Mouse (Mus musculus): ENCODE data around the gene Cbwd1. TPM values are rescaled to one million over a fixed set of nuclear protein-coding genes. Genes with fewer than 3 reads are reported as not detected.

The Cbwd1 gene
- polyA plus RNA-seq, 1 experiment from 2014 or later, result 16.5 TPM

- no peak overlapping the region for H3K4me3 ChIP-seq (ENCODE audit: control insufficient read depth in 1 of 2, insufficient read depth in 1 of 2, low read depth in 1 of 2, low read length in 2 of 2)
- H3K4me2 ChIP-seq (ENCODE audit: low read length), result no peak overlapping the region
- H3K9me3 ChIP-seq (ENCODE audit: control insufficient read depth, low read length), result no peaks in the 10 kb centered on the region
- no peak for ATAC-seq (ENCODE audit: insufficient number of reproducible peaks, insufficient read depth, low FRiP score, low read depth)
- H3K4me1 ChIP-seq (ENCODE audit: control insufficient read depth in 2 of 2, insufficient read depth in 2 of 2, low read length in 2 of 2), result peaks cover 4 to 6% of the 10 kb centered on the region in 2 experiments; a peak in 2 of 4 replicates
- no peak overlapping the region for H3K9ac ChIP-seq (ENCODE audit: low read length)
- H3K36me3 ChIP-seq (ENCODE audit: control insufficient read depth, insufficient read depth, low read length), result no peaks in the 10 kb centered on the region
- H3K27ac ChIP-seq (replicated peaks in 1 of 2; ENCODE audit: control insufficient read depth in 1 of 2, insufficient read depth in 1 of 2, low read depth in 2 of 2, low read length in 2 of 2), result no peak overlapping the region
- WGBS, result 66% methylated on average over 4 of the region's 4 CpGs
- H3K27me3 ChIP-seq (ENCODE audit: control insufficient read depth, insufficient read depth, low read length), result no peaks in the 10 kb centered on the region
Measured at GRCm38 (mm10) chr19:24987355-24987754, 25.9 kb upstream of the Cbwd1 start.

GRCm38 (mm10) chr19:24985045-24985444 lies 23.6 kb upstream of the Cbwd1 start:
- 81% methylated on average over 2 of the region's 2 CpGs for WGBS
- H3K36me3 ChIP-seq (ENCODE audit: control insufficient read depth, insufficient read depth, low read length), result no peaks in the 10 kb centered on the region
- H3K27me3 ChIP-seq (ENCODE audit: control insufficient read depth, insufficient read depth, low read length), result no peaks in the 10 kb centered on the region
- H3K27ac ChIP-seq (replicated peaks in 1 of 2; ENCODE audit: control insufficient read depth in 1 of 2, insufficient read depth in 1 of 2, low read depth in 2 of 2, low read length in 2 of 2), result no peak overlapping the region
- no peaks in the 10 kb centered on the region for H3K9me3 ChIP-seq (ENCODE audit: control insufficient read depth, low read length)
- no peak overlapping the region for H3K4me2 ChIP-seq (ENCODE audit: low read length)
- H3K9ac ChIP-seq (ENCODE audit: low read length), result no peak overlapping the region
- peaks cover 4 to 6% of the 10 kb centered on the region in 2 experiments; a peak in 2 of 4 replicates for H3K4me1 ChIP-seq (ENCODE audit: control insufficient read depth in 2 of 2, insufficient read depth in 2 of 2, low read length in 2 of 2)
- no peak overlapping the region for H3K4me3 ChIP-seq (ENCODE audit: control insufficient read depth in 1 of 2, insufficient read depth in 1 of 2, low read depth in 1 of 2, low read length in 2 of 2)
- ATAC-seq (ENCODE audit: insufficient number of reproducible peaks, insufficient read depth, low FRiP score, low read depth), result no peak

GRCm38 (mm10) chr19:24983857-24984498 lies 22.6 kb upstream of the Cbwd1 start:
- Histone ChIP-seq H3K4me3 (ENCODE audit: control insufficient read depth in 1 of 2, insufficient read depth in 1 of 2, low read depth in 1 of 2, low read length in 2 of 2) (no peak overlapping the region), H3K36me3 (ENCODE audit: control insufficient read depth, insufficient read depth, low read length) (no peaks in the 10 kb centered on the region), H3K9me3 (ENCODE audit: control insufficient read depth, low read length) (no peaks in the 10 kb centered on the region), H3K27ac (replicated peaks in 1 of 2; ENCODE audit: control insufficient read depth in 1 of 2, insufficient read depth in 1 of 2, low read depth in 2 of 2, low read length in 2 of 2) (no peak overlapping the region), H3K27me3 (ENCODE audit: control insufficient read depth, insufficient read depth, low read length) (no peaks in the 10 kb centered on the region), H3K4me2 (ENCODE audit: low read length) (no peak overlapping the region), H3K4me1 (ENCODE audit: control insufficient read depth in 2 of 2, insufficient read depth in 2 of 2, low read length in 2 of 2) (peaks cover 4 to 6% of the 10 kb centered on the region in 2 experiments; a peak in 2 of 4 replicates), H3K9ac (ENCODE audit: low read length) (no peak overlapping the region)
- WGBS, result 73% methylated on average over 7 of the region's 7 CpGs
- ATAC-seq (ENCODE audit: insufficient number of reproducible peaks, insufficient read depth, low FRiP score, low read depth), result no peak

GRCm38 (mm10) chr19:24983050-24983449 lies 21.6 kb upstream of the Cbwd1 start:
- 79% methylated on average over 4 of the region's 4 CpGs for WGBS
- H3K27me3 ChIP-seq (ENCODE audit: control insufficient read depth, insufficient read depth, low read length), result no peaks in the 10 kb centered on the region
- no peaks in the 10 kb centered on the region for H3K9me3 ChIP-seq (ENCODE audit: control insufficient read depth, low read length)
- no peak overlapping the region for H3K4me3 ChIP-seq (ENCODE audit: control insufficient read depth in 1 of 2, insufficient read depth in 1 of 2, low read depth in 1 of 2, low read length in 2 of 2)
- no peak overlapping the region for H3K27ac ChIP-seq (replicated peaks in 1 of 2; ENCODE audit: control insufficient read depth in 1 of 2, insufficient read depth in 1 of 2, low read depth in 2 of 2, low read length in 2 of 2)
- H3K4me2 ChIP-seq (ENCODE audit: low read length), result no peak overlapping the region
- no peak overlapping the region for H3K9ac ChIP-seq (ENCODE audit: low read length)
- no peak for ATAC-seq (ENCODE audit: insufficient number of reproducible peaks, insufficient read depth, low FRiP score, low read depth)
- no peaks in the 10 kb centered on the region for H3K36me3 ChIP-seq (ENCODE audit: control insufficient read depth, insufficient read depth, low read length)
- peaks cover 2 to 3% of the 10 kb centered on the region in 2 experiments; a peak in 2 of 4 replicates for H3K4me1 ChIP-seq (ENCODE audit: control insufficient read depth in 2 of 2, insufficient read depth in 2 of 2, low read length in 2 of 2)

GRCm38 (mm10) chr19:24981294-24981693 lies 19.9 kb upstream of the Cbwd1 start:
- Histone ChIP-seq H3K4me1 (ENCODE audit: control insufficient read depth in 2 of 2, insufficient read depth in 2 of 2, low read length in 2 of 2) (no peaks in the 10 kb centered on the region), H3K36me3 (ENCODE audit: control insufficient read depth, insufficient read depth, low read length) (no peaks in the 10 kb centered on the region), H3K27ac (replicated peaks in 1 of 2; ENCODE audit: control insufficient read depth in 1 of 2, insufficient read depth in 1 of 2, low read depth in 2 of 2, low read length in 2 of 2) (no peak overlapping the region), H3K4me2 (ENCODE audit: low read length) (no peak overlapping the region), H3K9me3 (ENCODE audit: control insufficient read depth, low read length) (no peaks in the 10 kb centered on the region), H3K9ac (ENCODE audit: low read length) (no peak overlapping the region), H3K4me3 (ENCODE audit: control insufficient read depth in 1 of 2, insufficient read depth in 1 of 2, low read depth in 1 of 2, low read length in 2 of 2) (no peak overlapping the region), H3K27me3 (ENCODE audit: control insufficient read depth, insufficient read depth, low read length) (no peaks in the 10 kb centered on the region)
- WGBS, result 76% methylated on average over 8 of the region's 8 CpGs
- no peak for ATAC-seq (ENCODE audit: insufficient number of reproducible peaks, insufficient read depth, low FRiP score, low read depth)

GRCm38 (mm10) chr19:24978852-24979842 lies 17.7 kb upstream of the Cbwd1 start:
- H3K27ac ChIP-seq (replicated peaks in 1 of 2; ENCODE audit: control insufficient read depth in 1 of 2, insufficient read depth in 1 of 2, low read depth in 2 of 2, low read length in 2 of 2), result no peak overlapping the region
- H3K4me3 ChIP-seq (ENCODE audit: control insufficient read depth in 1 of 2, insufficient read depth in 1 of 2, low read depth in 1 of 2, low read length in 2 of 2), result no peak overlapping the region
- H3K4me2 ChIP-seq (ENCODE audit: low read length), result no peak overlapping the region
- H3K27me3 ChIP-seq (ENCODE audit: control insufficient read depth, insufficient read depth, low read length), result no peaks in the 10 kb centered on the region
- no peaks in the 10 kb centered on the region for H3K4me1 ChIP-seq (ENCODE audit: control insufficient read depth in 2 of 2, insufficient read depth in 2 of 2, low read length in 2 of 2)
- H3K9me3 ChIP-seq (ENCODE audit: control insufficient read depth, low read length), result no peaks in the 10 kb centered on the region
- 75% methylated on average over 10 of the region's 10 CpGs for WGBS
- H3K9ac ChIP-seq (ENCODE audit: low read length), result no peak overlapping the region
- H3K36me3 ChIP-seq (ENCODE audit: control insufficient read depth, insufficient read depth, low read length), result no peaks in the 10 kb centered on the region
- no peak for ATAC-seq (ENCODE audit: insufficient number of reproducible peaks, insufficient read depth, low FRiP score, low read depth)

GRCm38 (mm10) chr19:24977991-24978390 lies 16.6 kb upstream of the Cbwd1 start:
- 67% methylated on average over 11 of the region's 11 CpGs for WGBS
- Histone ChIP-seq H3K9ac (ENCODE audit: low read length) (no peak overlapping the region), H3K27ac (replicated peaks in 1 of 2; ENCODE audit: control insufficient read depth in 1 of 2, insufficient read depth in 1 of 2, low read depth in 2 of 2, low read length in 2 of 2) (no peak overlapping the region), H3K9me3 (ENCODE audit: control insufficient read depth, low read length) (no peaks in the 10 kb centered on the region), H3K4me3 (ENCODE audit: control insufficient read depth in 1 of 2, insufficient read depth in 1 of 2, low read depth in 1 of 2, low read length in 2 of 2) (no peak overlapping the region), H3K4me1 (ENCODE audit: control insufficient read depth in 2 of 2, insufficient read depth in 2 of 2, low read length in 2 of 2) (no peaks in the 10 kb centered on the region), H3K4me2 (ENCODE audit: low read length) (no peak overlapping the region), H3K36me3 (ENCODE audit: control insufficient read depth, insufficient read depth, low read length) (no peaks in the 10 kb centered on the region), H3K27me3 (ENCODE audit: control insufficient read depth, insufficient read depth, low read length) (no peaks in the 10 kb centered on the region)
- no peak for ATAC-seq (ENCODE audit: insufficient number of reproducible peaks, insufficient read depth, low FRiP score, low read depth)
